Mouse (Mus musculus): ENCODE data around the gene Abl1.

Abl1 gene

GRCm38 (mm10) chr2:31787029-31787428 lies 98.9 kb downstream of the Abl1 start:
- peak; percentile 56 to 85 for DNase-seq (ENCODE audit: low spot score in 2 of 2)

- DNase-seq (ENCODE audit: low spot score in 2 of 2) = no peak
These were observed 100.1 kb downstream of the Abl1 start for GRCm38 (mm10) chr2:31788227-31788626.

- DNase-seq (ENCODE audit: low spot score in 2 of 2) = no peak
These were observed 101.0 kb downstream of the Abl1 start for GRCm38 (mm10) chr2:31789215-31789614.

GRCm38 (mm10) chr2:31790728-31791251 lies 102.6 kb downstream of the Abl1 start:
- no peak for DNase-seq (ENCODE audit: low spot score in 2 of 2)

GRCm38 (mm10) chr2:31791260-31791659 lies 103.1 kb downstream of the Abl1 start:
- DNase-seq (ENCODE audit: low spot score in 2 of 2) = no peak

- DNase-seq (ENCODE audit: low spot score in 2 of 2) = no peak
These were observed 104.4 kb downstream of the Abl1 start for GRCm38 (mm10) chr2:31792611-31793010.

GRCm38 (mm10) chr2:31796943-31797342 lies 108.8 kb downstream of the Abl1 start:
- DNase-seq (ENCODE audit: low spot score in 2 of 2) = no peak

GRCm38 (mm10) chr2:31801416-31801815 lies 113.2 kb downstream of the Abl1 start:
- no peak for DNase-seq (ENCODE audit: low spot score in 2 of 2)

GRCm38 (mm10) chr2:31802811-31803210 lies 114.6 kb downstream of the Abl1 start:
- DNase-seq (ENCODE audit: low spot score in 2 of 2) = no peak

GRCm38 (mm10) chr2:31803480-31803879 lies 115.3 kb downstream of the Abl1 start:
- no peak for DNase-seq (ENCODE audit: low spot score in 2 of 2)

- DNase-seq (ENCODE audit: low spot score in 2 of 2) = no peak
These were observed 118.6 kb downstream of the Abl1 start for GRCm38 (mm10) chr2:31806639-31807382.

- DNase-seq (ENCODE audit: low spot score in 2 of 2) = no peak
These were observed 120.5 kb downstream of the Abl1 start for GRCm38 (mm10) chr2:31808410-31809357.

GRCm38 (mm10) chr2:31809358-31809740 lies 121.2 kb downstream of the Abl1 start:
- no peak for DNase-seq (ENCODE audit: low spot score in 2 of 2)

- DNase-seq (ENCODE audit: low spot score in 2 of 2) = no peak
These were observed 122.3 kb downstream of the Abl1 start, which contains the start of gene Qrfp for GRCm38 (mm10) chr2:31810444-31810843. Qrfp (minus strand) TSS chr2:31810580.

- DNase-seq (ENCODE audit: low spot score in 2 of 2) = no peak
These were observed 123.1 kb downstream of the Abl1 start for GRCm38 (mm10) chr2:31811086-31811958.

GRCm38 (mm10) chr2:31813641-31814040 lies 125.5 kb downstream of the Abl1 start:
- no peak for DNase-seq (ENCODE audit: low spot score in 2 of 2)

- DNase-seq (ENCODE audit: low spot score in 2 of 2) = no peak
These were observed 126.5 kb downstream of the Abl1 start for GRCm38 (mm10) chr2:31814699-31815098.

GRCm38 (mm10) chr2:31815367-31815766 lies 127.2 kb downstream of the Abl1 start:
- peak in 1 of 2 experiments; percentile 74 for DNase-seq (ENCODE audit: low spot score in 2 of 2)

- no peak for DNase-seq (ENCODE audit: low spot score in 2 of 2)
These were observed 134.6 kb downstream of the Abl1 start for GRCm38 (mm10) chr2:31822524-31823371.

GRCm38 (mm10) chr2:31823933-31824730 lies 136.0 kb downstream of the Abl1 start:
- no peak for DNase-seq (ENCODE audit: low spot score in 2 of 2)

Data from urinary bladder, postnatal 4 days (tissue).